Mouse (Mus musculus): ENCODE measurements around the gene Ntsr1. TPM values are rescaled to one million over a fixed set of nuclear protein-coding genes. Genes with fewer than 3 reads are reported as not detected.

The Ntsr1 gene
- polyA plus RNA-seq, 1 experiment from 2014 or later: 0.11 TPM

GRCm38 (mm10) chr2:180472306-180473079 lies 27.3 kb upstream of the Ntsr1 start:
- Histone ChIP-seq H3K4me3 (ENCODE audit: low read depth, low read length) (no peak overlapping the region), H3K27me3 (ENCODE audit: control insufficient read depth, insufficient read depth, low read length) (no peaks in the 10 kb centered on the region), H3K4me1 (replicated peaks; ENCODE audit: control insufficient read depth, insufficient read depth) (no peaks in the 10 kb centered on the region), H3K4me2 (replicated peaks; ENCODE audit: low read depth) (no peak overlapping the region), H3K9ac (ENCODE audit: low read length) (no peak overlapping the region), H3K27ac (replicated peaks) (no peak overlapping the region), H3K9me3 (ENCODE audit: control insufficient read depth, low read length) (no peaks in the 10 kb centered on the region), H3K36me3 (ENCODE audit: control insufficient read depth, insufficient read depth, low read length) (no peaks in the 10 kb centered on the region)
- TF ChIP-seq CTCF (IDR thresholded peaks at IDR 0.05; ENCODE audit: low read depth) (peak; percentile 84), EP300 (optimal IDR thresholded peaks at IDR 0.05) (no peak)
- ATAC-seq (ENCODE audit: low FRiP score, low TSS enrichment) (peak; percentile 50), DNase-seq (ENCODE audit: low spot score) (peak; percentile 54)
- WGBS: 13% methylated on average over 21 of the region's 21 CpGs

GRCm38 (mm10) chr2:180473080-180473440 lies 26.7 kb upstream of the Ntsr1 start:
- peak; percentile 43 for DNase-seq (ENCODE audit: low spot score)
- 44% methylated on average over 7 of the region's 7 CpGs for WGBS
- H3K4me1 ChIP-seq (replicated peaks; ENCODE audit: control insufficient read depth, insufficient read depth): no peaks in the 10 kb centered on the region
- TF ChIP-seq CTCF (IDR thresholded peaks at IDR 0.05; ENCODE audit: low read depth) (peak; percentile 71), EP300 (optimal IDR thresholded peaks at IDR 0.05) (no peak)
- H3K27me3 ChIP-seq (ENCODE audit: control insufficient read depth, insufficient read depth, low read length): no peaks in the 10 kb centered on the region
- no peaks in the 10 kb centered on the region for H3K9me3 ChIP-seq (ENCODE audit: control insufficient read depth, low read length)
- H3K27ac ChIP-seq (replicated peaks): no peak overlapping the region
- H3K36me3 ChIP-seq (ENCODE audit: control insufficient read depth, insufficient read depth, low read length): no peaks in the 10 kb centered on the region
- no peak overlapping the region for H3K9ac ChIP-seq (ENCODE audit: low read length)
- peak; percentile 66 for ATAC-seq (ENCODE audit: low FRiP score, low TSS enrichment)
- no peak overlapping the region for H3K4me2 ChIP-seq (replicated peaks; ENCODE audit: low read depth)
- no peak overlapping the region for H3K4me3 ChIP-seq (ENCODE audit: low read depth, low read length)

GRCm38 (mm10) chr2:180474864-180475263 lies 24.9 kb upstream of the Ntsr1 start:
- H3K4me3 ChIP-seq (ENCODE audit: low read depth, low read length): no peak overlapping the region
- no peak for TF ChIP-seq CTCF (IDR thresholded peaks at IDR 0.05; ENCODE audit: low read depth)
- no peak for TF ChIP-seq EP300 (optimal IDR thresholded peaks at IDR 0.05)
- no peak overlapping the region for H3K9ac ChIP-seq (ENCODE audit: low read length)
- no peak overlapping the region for H3K4me2 ChIP-seq (replicated peaks; ENCODE audit: low read depth)
- H3K4me1 ChIP-seq (replicated peaks; ENCODE audit: control insufficient read depth, insufficient read depth): no peaks in the 10 kb centered on the region
- WGBS: 85% methylated on average over 3 of the region's 3 CpGs
- no peaks in the 10 kb centered on the region for H3K27me3 ChIP-seq (ENCODE audit: control insufficient read depth, insufficient read depth, low read length)
- DNase-seq (ENCODE audit: low spot score): no peak
- no peak overlapping the region for H3K27ac ChIP-seq (replicated peaks)
- no peaks in the 10 kb centered on the region for H3K9me3 ChIP-seq (ENCODE audit: control insufficient read depth, low read length)
- H3K36me3 ChIP-seq (ENCODE audit: control insufficient read depth, insufficient read depth, low read length): no peaks in the 10 kb centered on the region
- no peak for ATAC-seq (ENCODE audit: low FRiP score, low TSS enrichment)

GRCm38 (mm10) chr2:180482274-180482673 lies 17.5 kb upstream of the Ntsr1 start:
- Histone ChIP-seq H3K36me3 (ENCODE audit: control insufficient read depth, insufficient read depth, low read length) (no peaks in the 10 kb centered on the region), H3K4me1 (replicated peaks; ENCODE audit: control insufficient read depth, insufficient read depth) (no peaks in the 10 kb centered on the region), H3K9me3 (ENCODE audit: control insufficient read depth, low read length) (no peaks in the 10 kb centered on the region), H3K9ac (ENCODE audit: low read length) (no peak overlapping the region), H3K27ac (replicated peaks) (no peak overlapping the region), H3K27me3 (ENCODE audit: control insufficient read depth, insufficient read depth, low read length) (no peaks in the 10 kb centered on the region), H3K4me2 (replicated peaks; ENCODE audit: low read depth) (no peak overlapping the region), H3K4me3 (ENCODE audit: low read depth, low read length) (no peak overlapping the region)
- DNase-seq (ENCODE audit: low spot score) (no peak), ATAC-seq (ENCODE audit: low FRiP score, low TSS enrichment) (no peak)
- TF ChIP-seq EP300 (optimal IDR thresholded peaks at IDR 0.05) (no peak), CTCF (IDR thresholded peaks at IDR 0.05; ENCODE audit: low read depth) (no peak)
- WGBS: 17% methylated on average over 16 of the region's 16 CpGs

GRCm38 (mm10) chr2:180484882-180485281 lies 14.9 kb upstream of the Ntsr1 start:
- H3K4me1 ChIP-seq (replicated peaks; ENCODE audit: control insufficient read depth, insufficient read depth): no peaks in the 10 kb centered on the region
- no peaks in the 10 kb centered on the region for H3K9me3 ChIP-seq (ENCODE audit: control insufficient read depth, low read length)
- H3K4me2 ChIP-seq (replicated peaks; ENCODE audit: low read depth): no peak overlapping the region
- H3K36me3 ChIP-seq (ENCODE audit: control insufficient read depth, insufficient read depth, low read length): no peaks in the 10 kb centered on the region
- no peak overlapping the region for H3K4me3 ChIP-seq (ENCODE audit: low read depth, low read length)
- H3K9ac ChIP-seq (ENCODE audit: low read length): no peak overlapping the region
- DNase-seq (ENCODE audit: low spot score) (no peak), ATAC-seq (ENCODE audit: low FRiP score, low TSS enrichment) (no peak)
- no peaks in the 10 kb centered on the region for H3K27me3 ChIP-seq (ENCODE audit: control insufficient read depth, insufficient read depth, low read length)
- 54% methylated on average over 4 of the region's 4 CpGs for WGBS
- no peak overlapping the region for H3K27ac ChIP-seq (replicated peaks)
- no peak for TF ChIP-seq CTCF (IDR thresholded peaks at IDR 0.05; ENCODE audit: low read depth)

- H3K4me3 ChIP-seq (ENCODE audit: low read depth, low read length): no peak overlapping the region
- no peaks in the 10 kb centered on the region for H3K4me1 ChIP-seq (replicated peaks; ENCODE audit: control insufficient read depth, insufficient read depth)
- TF ChIP-seq EP300 (optimal IDR thresholded peaks at IDR 0.05): no peak
- TF ChIP-seq CTCF (IDR thresholded peaks at IDR 0.05; ENCODE audit: low read depth): no peak
- no peaks in the 10 kb centered on the region for H3K36me3 ChIP-seq (ENCODE audit: control insufficient read depth, insufficient read depth, low read length)
- WGBS: 69% methylated on average over 3 of the region's 3 CpGs
- H3K9me3 ChIP-seq (ENCODE audit: control insufficient read depth, low read length): no peaks in the 10 kb centered on the region
- H3K9ac ChIP-seq (ENCODE audit: low read length): no peak overlapping the region
- no peak overlapping the region for H3K27ac ChIP-seq (replicated peaks)
- H3K27me3 ChIP-seq (ENCODE audit: control insufficient read depth, insufficient read depth, low read length): no peaks in the 10 kb centered on the region
- ATAC-seq (ENCODE audit: low FRiP score, low TSS enrichment): no peak
- DNase-seq (ENCODE audit: low spot score): no peak
- no peak overlapping the region for H3K4me2 ChIP-seq (replicated peaks; ENCODE audit: low read depth)
These were observed 14.5 kb upstream of the Ntsr1 start for GRCm38 (mm10) chr2:180485306-180485705.

Data from stomach, postnatal 0 days (tissue).